Mouse (Mus musculus) heart, postnatal 10 days (tissue): ENCODE results near the gene Pde4a. TPM values are rescaled to one million over a fixed set of nuclear protein-coding genes. Genes with fewer than 3 reads are reported as not detected.
A peak's percentile ranks its signal among the peaks of the same experiment; 100 is the strongest.

ENCODE experiments used
- DNase-seq, 2 experiments: peaks; one replicate each; pipeline ENCODE4 v3.0.0; 2021
- intact Hi-C: fragments of 180-260 bp; cut with DNase I; formaldehyde crosslinking; loops from one replicate; pipeline ENCODE4 v1.15.1; 2025
- total RNA-seq, 2 experiments: library from RNA; stranded (reverse); gene quantifications; 2 replicates each; pipeline ENCODE4 v1.2.3; 2021

Gene Pde4a
- total RNA-seq: 10 to 100 TPM; 21.3 to 28.2 TPM

DNA sequence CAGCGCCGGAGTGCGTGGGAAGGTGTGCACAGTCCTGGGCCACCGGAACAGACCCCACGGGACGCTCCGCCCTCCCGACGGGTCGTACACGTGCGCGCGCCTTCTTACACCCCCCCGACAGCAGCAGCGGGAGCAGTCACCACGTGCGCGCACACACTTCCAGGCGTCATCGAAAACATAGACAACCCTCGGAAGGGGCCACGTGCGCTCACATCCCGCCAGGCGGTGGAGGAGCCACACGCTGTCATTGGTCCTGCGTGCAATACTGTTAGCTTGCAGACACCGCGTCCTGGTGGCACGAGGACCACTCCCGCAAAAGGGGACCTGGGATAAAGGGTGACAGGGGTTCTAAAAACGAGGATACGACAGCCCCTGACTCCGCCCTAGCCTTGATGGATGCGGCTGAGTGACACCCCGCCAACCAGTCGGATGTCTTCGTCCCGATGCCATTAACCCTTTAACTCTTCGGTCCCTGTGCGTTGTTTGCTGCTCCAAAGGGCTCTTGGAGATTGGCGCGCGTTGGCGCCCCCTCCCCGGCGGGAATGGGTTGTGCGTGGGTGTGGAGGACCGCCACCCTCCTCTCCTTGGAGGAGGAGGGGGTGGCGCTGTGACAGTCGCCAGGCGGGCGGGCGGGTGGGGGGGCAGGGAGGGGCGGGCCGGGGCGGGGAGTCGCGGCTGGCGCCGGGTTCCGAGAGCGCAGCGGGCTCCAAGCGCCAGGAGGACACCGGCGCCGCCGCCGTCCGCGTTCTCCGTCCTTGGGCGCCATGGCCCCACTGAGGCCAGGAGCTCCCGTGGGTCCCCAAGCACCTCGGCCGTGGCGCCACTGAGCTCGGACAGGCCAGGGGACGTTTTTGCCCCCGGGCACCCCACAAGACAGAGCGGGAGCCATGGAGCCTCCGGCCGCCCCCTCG, at the start of gene Pde4a:
Pde4a (plus strand) TSS at position 674 of the 911 bp plus-strand sequence.
- DNase-seq: peak; percentile 64 to 74
- intact Hi-C loops: no loop called here

DNA sequence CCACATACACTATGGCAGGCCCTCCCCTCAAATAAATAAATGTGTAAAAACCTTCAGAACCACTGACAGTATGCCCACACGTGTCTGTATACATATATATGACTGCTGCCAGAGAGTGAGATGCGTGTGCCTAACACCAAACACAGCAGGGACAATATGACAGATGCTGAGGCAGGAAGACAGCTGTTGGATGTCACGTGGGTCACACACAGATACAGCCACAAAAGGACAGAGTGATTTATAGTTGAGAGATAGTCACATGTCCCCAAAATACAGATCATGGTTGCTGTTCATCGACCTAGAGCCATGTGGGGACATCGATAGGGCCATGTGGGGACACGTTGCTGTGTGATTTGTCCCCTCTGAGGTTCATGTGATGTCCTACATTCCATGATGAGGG, 48.4 kb upstream of the Pde4a start:
- no peak for DNase-seq
- intact Hi-C loops: no loop called here

DNA sequence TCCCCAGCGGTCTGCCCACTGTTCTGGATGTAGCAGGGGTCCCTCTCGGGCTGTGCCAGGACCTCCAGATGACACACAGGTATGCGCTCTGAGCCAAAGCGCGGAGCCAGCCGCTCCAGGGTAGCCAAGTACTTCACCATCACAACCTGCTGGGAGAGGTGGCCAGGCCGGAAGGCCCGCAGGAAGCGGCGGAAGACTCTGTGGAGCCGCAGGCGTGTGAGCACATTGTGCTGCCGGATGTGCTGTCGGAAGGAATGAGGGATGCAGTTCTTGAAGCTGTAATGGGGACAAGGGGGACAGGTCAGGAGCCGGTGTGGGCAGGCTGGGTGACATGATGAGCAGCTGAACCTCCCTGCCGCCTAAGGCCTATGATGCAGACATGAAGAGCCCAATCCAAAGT, 44.0 kb upstream of the Pde4a start:
- intact Hi-C loops: no loop called here
- no peak for DNase-seq

DNA sequence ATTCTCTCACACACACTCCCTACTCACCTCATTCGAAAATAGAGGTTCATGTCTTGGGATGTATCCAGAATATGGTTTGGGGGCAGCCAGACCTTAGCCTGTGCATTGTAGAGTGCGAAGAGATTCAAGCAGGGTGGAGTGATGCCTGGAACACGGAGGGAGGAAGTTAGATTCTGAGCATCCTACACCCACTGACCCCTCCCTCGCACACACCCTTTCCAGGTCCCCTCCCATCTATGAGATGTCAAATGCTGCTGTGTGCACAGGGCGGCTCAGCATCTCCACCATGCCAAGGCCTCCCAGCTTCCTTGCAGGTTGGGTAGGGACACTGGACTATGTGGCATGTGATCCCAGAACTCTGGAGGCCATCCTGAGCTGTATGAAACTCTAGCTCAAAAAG, 40.7 kb upstream of the Pde4a start:
- intact Hi-C loops: no loop called here
- no peak for DNase-seq

DNA sequence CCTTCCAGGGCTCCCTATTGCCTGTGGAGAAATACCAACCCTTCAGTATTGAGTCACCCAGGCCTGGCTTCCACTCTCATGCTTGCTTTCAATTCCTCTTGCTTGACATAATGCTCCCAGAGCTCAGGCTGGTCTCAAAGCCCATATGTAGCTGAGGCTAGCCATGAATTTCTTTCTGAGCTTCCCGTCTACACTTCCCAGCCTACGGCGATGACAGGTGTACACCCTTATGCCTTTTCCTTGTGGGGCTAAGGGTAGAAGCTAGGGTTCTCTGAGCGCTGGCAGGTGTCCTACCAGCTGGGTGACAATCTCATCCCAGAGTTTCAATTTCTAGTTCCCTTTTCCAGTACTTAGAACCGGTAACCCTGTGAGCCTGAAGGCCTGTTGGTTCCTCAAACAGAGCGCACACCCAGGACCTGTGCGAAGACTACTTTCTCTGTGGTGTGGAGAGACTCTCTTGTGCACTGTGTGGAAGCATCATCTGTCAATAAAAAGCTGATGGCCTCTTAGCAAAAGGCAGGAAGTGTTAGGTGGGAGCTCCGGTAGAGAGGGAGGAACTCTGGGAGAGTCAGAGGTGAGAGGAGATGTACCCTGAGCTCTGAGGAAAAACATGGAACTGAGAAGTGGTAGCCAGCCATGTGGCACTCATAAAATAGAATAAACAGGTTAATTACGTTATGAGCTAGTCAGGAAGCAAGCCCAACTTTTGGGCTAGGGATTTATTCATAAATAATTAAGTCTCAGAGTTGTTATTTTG, 39.8 kb upstream of the Pde4a start:
- intact Hi-C loops: no loop called here
- DNase-seq: no peak

DNA sequence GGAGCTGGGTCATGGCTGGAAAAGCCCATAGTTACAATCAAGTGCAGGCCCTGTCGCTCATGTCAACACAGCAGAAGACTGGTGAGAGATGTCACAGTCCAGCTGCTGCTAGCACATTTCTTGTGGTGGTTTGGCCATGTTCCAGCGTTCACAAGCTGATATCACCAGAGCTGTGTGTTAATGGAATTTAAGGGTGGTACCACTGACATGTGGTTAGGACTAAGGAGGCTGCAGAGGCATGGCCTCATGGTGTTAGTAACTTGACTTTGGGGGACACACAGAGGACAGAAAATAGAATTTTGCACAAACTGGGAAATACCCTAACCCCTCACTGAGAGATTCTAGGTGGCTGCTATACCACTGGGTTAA, 39.3 kb upstream of the Pde4a start:
- peak; percentile 60 to 67 for DNase-seq
- intact Hi-C loops: no loop called here

DNA sequence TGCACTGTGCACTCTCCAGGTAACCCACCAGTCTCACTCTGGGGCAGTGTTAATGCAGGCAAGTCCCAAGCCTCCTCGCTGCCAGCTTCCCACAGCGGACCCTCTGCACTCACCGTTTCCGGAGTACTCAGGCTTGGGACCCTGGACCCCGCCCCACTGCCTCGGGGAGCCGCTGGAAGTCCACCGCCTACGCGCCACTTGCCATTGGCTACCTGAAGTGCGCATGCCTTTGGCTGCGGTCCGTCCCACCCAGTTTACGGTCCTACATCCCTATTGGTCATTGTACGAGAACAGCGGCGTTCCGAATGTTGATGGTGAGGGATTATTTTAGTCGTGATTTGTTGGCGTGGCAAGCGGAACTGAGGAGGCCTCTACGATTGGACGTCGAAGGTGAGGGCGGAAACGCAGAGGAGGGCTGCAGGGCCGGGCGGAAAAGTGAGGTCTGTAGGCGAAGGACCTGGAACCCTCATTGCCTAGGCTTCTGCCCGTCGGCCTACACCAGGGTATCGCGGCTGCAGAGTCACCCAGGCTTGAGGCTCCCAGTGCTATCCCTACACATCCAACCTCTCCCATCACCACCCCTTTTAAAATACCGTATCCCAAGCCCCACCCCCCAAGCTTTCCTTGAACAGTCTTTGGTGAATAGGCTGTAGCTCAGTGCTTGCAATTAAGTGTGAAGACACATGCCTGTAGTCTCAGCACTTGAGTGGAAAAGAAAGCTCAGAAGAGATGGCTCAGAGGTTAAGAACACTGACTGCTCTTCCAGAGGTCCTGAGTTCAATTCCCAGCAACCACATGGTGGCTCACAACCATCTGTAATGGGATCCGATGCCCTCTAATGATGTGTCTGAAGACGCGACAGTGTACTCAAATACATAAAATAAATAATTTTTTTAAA, 34.2 kb upstream of the Pde4a start, which contains the start of gene Tyk2:
Tyk2 (minus strand) TSS at position 185 of the 898 bp plus-strand sequence.
- DNase-seq: peak; percentile 95 to 96
- intact Hi-C loops: loop anchor here (2.0 kb wide), 1 partner anchor 39 kb away; the partner anchor contains the start of gene Raver1

DNA sequence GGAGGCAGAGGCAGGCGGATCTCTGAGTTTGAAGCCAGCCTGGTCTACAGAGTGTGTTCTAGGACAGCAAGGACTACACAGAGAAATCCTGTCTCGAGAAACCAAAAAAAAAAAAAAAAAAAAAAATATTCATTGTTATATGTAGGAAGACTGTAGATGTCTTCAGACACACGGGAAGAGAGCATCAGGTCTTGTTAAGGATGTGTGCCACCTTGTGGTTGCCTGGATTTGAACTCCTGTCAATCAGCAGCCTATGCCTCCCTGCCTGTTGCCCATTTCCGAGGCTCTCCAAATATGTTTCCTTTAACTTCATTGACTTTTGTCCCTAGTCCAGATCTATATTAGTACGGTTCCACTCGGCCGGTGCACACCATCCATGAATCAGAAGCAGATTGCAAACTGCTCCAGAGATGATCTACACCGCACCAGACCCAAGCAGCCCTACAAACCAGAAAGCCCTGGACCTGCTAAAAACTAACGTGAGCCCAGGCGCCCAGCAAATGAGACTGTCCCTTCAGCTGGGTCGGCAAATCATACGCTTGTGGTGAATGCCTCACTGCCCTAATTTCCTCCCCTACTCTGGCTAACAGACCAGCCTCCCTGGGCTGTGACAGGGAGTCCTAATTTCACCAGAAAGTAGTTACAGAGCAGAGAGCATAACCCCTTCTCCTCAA, 33.3 kb upstream of the Pde4a start:
- intact Hi-C loops: no loop called here
- no peak for DNase-seq

DNA sequence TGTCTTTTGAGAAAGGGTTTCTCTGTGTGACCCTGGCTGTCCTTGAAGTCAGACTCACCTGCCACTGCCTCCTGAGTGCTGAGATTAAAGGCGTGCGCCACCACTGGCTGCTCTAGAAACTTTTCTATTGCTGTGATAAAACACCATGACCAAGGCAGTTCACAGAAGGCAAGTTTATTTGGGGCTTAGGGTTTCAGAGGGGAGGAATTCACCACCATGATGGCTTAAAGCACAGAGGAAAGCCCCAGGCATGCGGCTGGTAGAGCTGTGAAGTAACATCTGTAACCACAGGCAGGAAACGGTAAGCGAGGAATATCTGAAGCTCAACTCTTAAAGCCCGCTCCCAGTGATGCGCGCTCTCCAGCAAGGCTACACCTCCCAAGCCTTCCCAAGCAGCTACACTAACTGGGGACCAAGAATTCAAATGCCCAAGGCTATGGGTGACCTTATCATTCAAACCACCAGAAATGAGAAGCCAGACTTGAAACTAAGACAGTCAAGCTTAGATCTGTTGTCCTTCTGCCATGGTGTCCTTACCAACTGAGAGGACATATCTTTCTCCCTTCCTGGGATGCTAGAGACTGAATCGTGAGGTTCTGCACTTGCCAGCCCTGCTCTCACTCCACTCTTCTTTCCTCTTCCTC, 32.3 kb upstream of the Pde4a start:
- DNase-seq: no peak
- intact Hi-C loops: no loop called here

DNA sequence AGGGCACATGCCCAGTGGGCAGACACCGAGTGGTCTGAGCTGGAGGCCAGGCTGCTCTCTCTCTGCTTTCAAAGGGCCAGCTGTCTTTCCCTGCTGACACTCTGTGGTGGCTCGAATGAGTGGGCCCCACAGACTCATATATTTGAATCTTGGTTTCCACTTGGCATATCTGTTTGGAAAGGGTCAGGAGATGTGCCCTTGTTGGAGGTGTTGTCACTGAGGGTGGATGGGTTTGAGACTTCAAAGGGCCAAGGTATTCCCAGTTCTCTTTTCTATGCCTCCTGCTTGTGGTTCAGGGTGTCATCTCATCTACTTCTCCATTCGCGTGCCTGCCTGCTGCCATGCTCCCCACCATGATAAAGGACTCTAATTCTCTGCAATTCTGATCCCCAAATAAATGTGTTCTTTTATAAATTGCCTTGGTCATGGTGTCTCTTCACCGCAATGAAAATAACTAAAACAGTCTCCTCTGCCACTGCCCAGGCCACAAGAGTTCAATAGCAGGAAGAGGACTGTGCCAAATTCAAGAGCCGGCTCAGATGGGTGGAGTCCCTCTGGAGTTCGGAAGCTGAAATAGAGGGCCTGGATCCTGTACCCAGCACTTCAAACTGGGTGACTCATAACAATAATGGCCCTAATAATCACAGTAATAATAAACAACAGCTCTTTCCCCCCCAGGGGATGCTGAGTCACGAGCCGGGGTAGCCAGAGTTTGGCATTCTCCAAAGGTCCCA, 30.8 kb upstream of the Pde4a start:
- peak in 1 of 2 experiments; percentile 60 for DNase-seq
- intact Hi-C loops: no loop called here

DNA sequence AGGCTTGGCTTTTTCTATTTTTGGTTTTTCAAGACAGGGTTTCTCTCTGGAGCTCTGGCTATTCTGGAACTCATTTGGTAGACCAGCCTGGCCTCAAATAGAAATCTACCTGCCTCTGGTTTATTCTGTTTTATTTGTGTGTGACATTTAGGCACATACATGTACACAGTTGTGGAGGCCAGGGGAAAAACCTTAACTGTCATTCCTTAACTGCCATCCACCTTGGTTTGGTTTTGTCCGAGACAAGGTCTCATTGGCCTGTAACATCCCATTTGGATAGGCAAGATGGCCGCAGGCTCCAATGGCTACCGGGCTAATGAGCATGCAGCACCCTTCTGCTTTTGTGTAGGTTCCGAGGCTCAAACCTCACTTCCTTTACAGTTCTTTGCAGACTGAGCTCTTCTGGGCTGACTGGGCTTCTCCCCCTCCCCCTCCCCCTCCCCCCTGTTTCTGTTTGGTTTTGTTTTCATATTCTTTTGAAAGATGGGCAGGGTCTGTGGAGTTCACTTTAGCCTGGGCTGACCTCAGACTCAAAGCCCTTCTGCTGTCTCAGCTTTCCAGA, 30.1 kb upstream of the Pde4a start:
- intact Hi-C loops: no loop called here
- DNase-seq: no peak

DNA sequence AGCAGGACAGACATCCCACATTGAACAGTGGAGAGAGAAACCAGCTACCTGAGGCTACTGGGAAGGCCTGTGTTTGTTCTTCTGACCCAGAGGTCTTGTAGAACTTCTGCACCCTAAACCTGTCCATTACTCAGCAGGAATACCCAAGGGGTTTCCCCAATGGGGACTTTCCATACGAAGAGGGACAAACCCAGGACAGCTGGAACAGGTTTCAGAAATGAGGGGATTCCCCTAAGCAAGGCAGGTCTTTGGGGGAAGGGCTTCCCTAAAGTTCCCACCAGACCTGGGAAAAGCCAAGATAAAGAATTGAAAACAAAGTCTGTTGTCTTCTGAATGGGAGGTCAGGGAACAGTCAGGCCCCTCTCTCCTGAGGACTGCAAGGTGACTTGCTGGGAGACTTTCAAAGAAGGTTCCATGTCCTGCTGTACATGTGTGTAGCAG, 29.6 kb upstream of the Pde4a start:
- no peak for DNase-seq
- intact Hi-C loops: loop anchor here (2.0 kb wide), 2 partner anchors 105 to 235 kb away; no protein-coding TSS in a partner anchor

DNA sequence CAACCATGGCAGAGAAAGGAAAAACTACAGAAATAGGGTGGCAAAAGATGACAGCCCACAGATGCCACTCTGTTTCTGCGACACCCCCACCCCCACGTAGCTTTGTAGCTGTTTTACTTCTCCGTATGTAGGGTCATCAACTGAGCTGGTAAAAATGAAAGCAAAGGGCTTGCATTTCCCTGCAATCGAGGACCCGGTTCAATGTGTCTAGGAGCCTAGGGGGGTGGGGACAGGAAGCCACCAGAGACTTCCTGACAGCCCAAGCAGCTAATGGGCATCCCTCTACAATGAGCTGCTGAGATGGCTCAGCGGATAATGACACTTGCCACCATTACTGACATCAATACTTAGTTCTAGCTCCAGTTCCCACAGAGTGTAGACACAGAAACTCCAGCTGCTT, 29.1 kb upstream of the Pde4a start:
- no peak for DNase-seq
- intact Hi-C loops: loop anchor here (2.0 kb wide), 2 partner anchors 106 to 236 kb away; no protein-coding TSS in a partner anchor

DNA sequence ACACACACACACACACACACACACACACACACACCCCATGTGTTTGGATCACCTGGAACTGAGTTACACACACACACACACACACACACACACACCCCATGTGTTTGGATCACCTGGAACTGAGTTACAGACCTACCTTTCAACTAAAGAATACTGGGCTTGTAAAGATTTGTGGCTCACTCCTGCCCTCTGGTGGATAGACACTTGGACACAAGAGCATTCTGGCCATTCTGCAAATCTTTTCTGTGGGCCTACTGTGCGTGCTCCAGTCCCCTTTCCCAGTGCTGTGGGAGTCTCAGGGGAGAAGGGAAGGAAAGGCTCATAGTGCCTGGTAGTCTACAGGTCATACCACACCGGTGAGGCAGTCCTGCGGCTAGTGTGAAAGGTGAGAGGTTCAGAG, 28.3 kb upstream of the Pde4a start:
- intact Hi-C loops: loop anchor here (2.0 kb wide), 2 partner anchors 106 to 236 kb away; no protein-coding TSS in a partner anchor
- peak; percentile 64 to 81 for DNase-seq

DNA sequence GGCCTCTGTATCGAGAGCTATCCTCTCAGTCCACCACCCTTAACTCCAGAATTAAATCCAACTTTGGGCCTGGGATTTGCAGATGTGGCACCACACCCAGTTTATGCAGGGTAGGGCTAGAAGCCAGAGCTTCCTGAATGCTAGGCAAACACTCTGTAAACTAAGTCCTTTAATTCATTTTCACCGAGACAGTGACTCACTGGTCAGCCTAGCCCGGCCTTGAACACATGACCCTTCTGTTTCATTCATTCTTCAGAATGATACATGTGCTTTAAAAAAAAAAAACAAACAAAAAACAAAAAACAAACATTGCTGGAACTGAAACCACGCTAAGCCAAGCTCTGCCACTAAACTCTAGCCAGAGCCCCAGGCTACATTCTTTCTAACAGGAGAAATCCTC, 27.1 kb upstream of the Pde4a start:
- DNase-seq: no peak
- intact Hi-C loops: no loop called here

DNA sequence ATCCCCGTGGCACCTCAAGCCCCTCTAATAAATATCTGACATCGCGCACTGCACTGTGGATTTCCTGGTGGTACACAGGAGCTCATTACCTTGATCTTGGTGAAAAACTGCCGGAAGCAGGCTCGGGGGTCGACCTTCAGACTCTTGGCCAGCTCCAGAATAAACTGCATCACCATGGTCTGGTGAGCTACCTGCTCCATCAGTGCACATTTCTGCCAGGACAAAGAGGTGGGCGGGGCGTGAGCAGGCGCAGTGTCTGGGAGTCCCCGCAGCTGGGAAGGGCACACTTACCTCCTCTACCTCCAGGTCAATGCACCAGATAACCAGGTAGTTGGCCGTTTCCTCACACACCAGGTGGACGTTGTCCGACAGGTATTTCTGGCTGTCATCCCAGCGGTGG, 23.6 kb upstream of the Pde4a start:
- intact Hi-C loops: no loop called here
- no peak for DNase-seq

DNA sequence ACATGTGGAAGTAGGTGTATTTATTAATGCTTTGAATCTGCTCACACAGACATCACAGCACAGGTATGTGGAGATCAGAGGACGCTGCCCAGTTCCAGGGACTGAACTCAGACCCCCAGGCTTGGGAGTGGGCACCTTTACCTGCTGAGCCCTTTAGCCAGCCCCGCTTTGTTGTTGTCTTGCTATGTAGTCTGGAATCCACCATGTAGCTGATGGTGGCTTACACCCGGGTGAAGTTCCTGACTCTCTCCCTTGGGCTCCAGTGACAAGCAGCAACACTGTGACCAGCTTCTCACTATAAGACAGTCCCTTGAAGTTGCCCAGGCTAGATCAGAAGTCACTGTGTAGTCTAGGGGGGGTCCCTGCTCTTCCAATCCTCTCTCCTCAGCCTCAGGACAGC, 21.2 kb upstream of the Pde4a start:
- DNase-seq: no peak
- intact Hi-C loops: no loop called here

DNA sequence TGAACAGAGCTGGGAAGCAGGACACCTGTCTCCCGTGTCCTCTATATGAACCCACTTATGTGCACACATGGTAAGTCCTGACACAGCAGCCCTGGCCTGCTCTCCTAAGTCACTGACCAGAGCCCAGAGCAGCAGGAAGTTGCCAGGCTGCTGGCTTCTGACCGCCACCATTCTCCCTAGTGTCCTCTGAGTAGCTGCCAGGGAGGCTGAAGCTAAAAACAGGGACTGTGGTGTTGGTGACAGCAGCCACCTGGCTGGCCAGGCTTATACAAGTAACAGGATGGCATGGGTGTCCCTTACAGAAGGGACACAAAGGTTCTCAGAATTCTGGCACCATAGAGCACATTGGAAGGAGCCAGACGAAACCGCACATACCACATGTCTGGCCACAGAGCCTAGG, 20.1 kb upstream of the Pde4a start:
- intact Hi-C loops: no loop called here
- DNase-seq: peak; percentile 66 to 72
